Mouse (Mus musculus): ENCODE measurements around the gene Cpeb3.

- TF ChIP-seq CTCF (conservative IDR thresholded peaks at IDR 0.05; ENCODE audit: low read length) (no peak), NANOG (IDR thresholded peaks at IDR 0.05; ENCODE audit: borderline replicate concordance, low read length) (no peak), POU5F1 (IDR thresholded peaks at IDR 0.05; ENCODE audit: borderline replicate concordance, low read length) (no peak)
These were observed 135.4 kb downstream of the Cpeb3 start for GRCm38 (mm10) chr19:37072871-37073629.

Data from E14TG2a.4 (cell line).